In the genomic region with DNA sequence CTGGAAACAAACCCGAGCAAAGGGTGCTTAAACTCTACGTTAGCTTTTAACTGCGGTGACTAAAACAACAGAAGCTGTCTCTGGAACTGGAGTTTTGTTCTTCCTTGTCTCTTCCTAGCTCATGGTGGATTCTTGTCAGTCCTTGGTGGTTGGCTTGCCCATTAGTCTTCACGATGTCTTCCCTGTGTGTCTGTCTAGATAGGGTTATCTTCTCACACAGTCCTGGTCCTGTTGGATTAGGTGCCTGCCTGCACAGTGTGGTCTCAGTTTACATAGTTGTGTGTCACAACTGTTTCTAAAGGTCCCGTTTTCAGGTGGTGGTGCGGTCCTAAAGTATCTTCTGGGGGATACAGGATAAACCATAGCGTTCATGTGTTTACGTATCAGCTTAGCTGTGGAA, we compare ENCODE assay signal across 20 mouse cellular contexts. TPM values are rescaled to one million over a fixed set of nuclear protein-coding genes. Genes with fewer than 3 reads are reported as not detected.
DNase-seq lines count a peak whose midpoint lies in the region; ATAC-seq and TF ChIP-seq lines count a peak whose summit lies in the region.
"Had no signal": no experiment of that assay in that cellular context is flagged by ENCODE, and none has a peak within 500 bp of the region (broad histone marks: within the 10 kb centered on the region; RNA-seq: fewer than 3 reads in every experiment).

No protein-coding gene starts in this region.

- H3K4me3 ChIP-seq in ES-Bruce4 (ENCODE audit: low read depth, low read length), result no peak overlapping the region
- H3K4me3 ChIP-seq in MEL (ENCODE audit: control insufficient read depth in 1 of 2, insufficient read depth in 1 of 2, low read depth in 2 of 2, low read length in 2 of 2), result no peak overlapping the region
- no peak overlapping the region for H3K4me3 ChIP-seq in liver, embryonic 13.5 days (replicated peaks)
- H3K4me3 ChIP-seq in limb, embryonic 10.5 days, result no peak overlapping the region
- H3K4me3 ChIP-seq: forebrain, embryonic 10.5 days; forebrain, embryonic 13.5 days; hindbrain, embryonic 12.5 days; hindbrain, embryonic 15.5 days had no signal

- no peak for TF ChIP-seq POLR2A in ES-Bruce4 (IDR thresholded peaks at IDR 0.05; ENCODE audit: insufficient read depth, low read length)
- TF ChIP-seq POLR2A in MEL (IDR thresholded peaks at IDR 0.05; ENCODE audit: control insufficient read depth in 1 of 2, insufficient read depth in 1 of 2, low read depth in 1 of 2, low read length in 2 of 2, poor library complexity in 1 of 2), result no peak; a peak in 1 of 4 replicates

- ATAC-seq in liver, embryonic 13.5 days (ENCODE audit: low read depth), result peak; percentile 73
- ATAC-seq: CD4-positive, CD25-positive, alpha-beta regulatory T cell, adult 4 months; forebrain, embryonic 13.5 days; forebrain, embryonic 16.5 days; Patski had no signal

- TF ChIP-seq EP300 in ES-Bruce4 (IDR thresholded peaks at IDR 0.05; ENCODE audit: insufficient read depth, low read depth, low read length) (no peak), MEL (IDR thresholded peaks at IDR 0.05; ENCODE audit: low read depth in 1 of 2, low read length in 2 of 2) (no peak)

- H3K9me3 ChIP-seq in ES-Bruce4 (replicated peaks; ENCODE audit: control insufficient read depth, insufficient read depth, low read length, poor library complexity, severe bottlenecking), result no peaks in the 10 kb centered on the region
- H3K9me3 ChIP-seq in MEL (replicated peaks; ENCODE audit: insufficient read depth, low read length), result no peaks in the 10 kb centered on the region
- no peaks in the 10 kb centered on the region for H3K9me3 ChIP-seq in liver, embryonic 13.5 days (replicated peaks)
- H3K9me3 ChIP-seq in limb, embryonic 10.5 days (replicated peaks), result no peaks in the 10 kb centered on the region
- H3K9me3 ChIP-seq: forebrain, embryonic 10.5 days; forebrain, embryonic 13.5 days; hindbrain, embryonic 12.5 days; hindbrain, embryonic 15.5 days had no signal

- H3K36me3 ChIP-seq in ES-Bruce4 (ENCODE audit: control insufficient read depth, insufficient read depth, low read length, poor library complexity, severe bottlenecking), result peaks cover 96% of the 10 kb centered on the region
- peaks cover 7 to 32% of the 10 kb centered on the region in 2 experiments for H3K36me3 ChIP-seq in MEL (ENCODE audit: control insufficient read depth in 1 of 2, insufficient read depth in 2 of 2, low read length in 2 of 2)
- peaks cover 95% of the 10 kb centered on the region for H3K36me3 ChIP-seq in liver, embryonic 13.5 days
- peaks cover 89% of the 10 kb centered on the region for H3K36me3 ChIP-seq in limb, embryonic 10.5 days

- H3K4me1 ChIP-seq in ES-Bruce4 (ENCODE audit: control insufficient read depth, insufficient read depth, low read length) (peaks cover 4% of the 10 kb centered on the region), MEL (ENCODE audit: control insufficient read depth in 1 of 2, insufficient read depth in 2 of 2, low read length in 2 of 2) (no peaks in the 10 kb centered on the region)
- H3K4me1 ChIP-seq in liver, embryonic 13.5 days (replicated peaks), result peaks cover 12% of the 10 kb centered on the region
- H3K4me1 ChIP-seq in limb, embryonic 10.5 days, result 0 out of 2 replicates have a peak, but pooled peaks cover 3% of the 10 kb centered on the region
- H3K4me1 ChIP-seq: forebrain, embryonic 13.5 days; hindbrain, embryonic 12.5 days; hindbrain, embryonic 15.5 days had no signal

- H3K4me2 ChIP-seq in liver, embryonic 13.5 days, result no peak overlapping the region
- H3K4me2 ChIP-seq: forebrain, embryonic 13.5 days; heart, embryonic 11.5 days; hindbrain, embryonic 12.5 days; hindbrain, embryonic 15.5 days had no signal

- 73% methylated on average over 8 of the region's 8 CpGs for WGBS in liver, embryonic 13.5 days (ENCODE audit: insufficient replicate concordance)
- WGBS in limb, embryonic 10.5 days, result 96% methylated on average over 8 of the region's 8 CpGs

- H3K27ac ChIP-seq in ES-Bruce4 (ENCODE audit: insufficient read depth, low read length) (0 out of 2 replicates have a peak overlapping the region, but pooled peaks have one; percentile 3), MEL (ENCODE audit: control insufficient read depth, low read depth, low read length) (no peak overlapping the region)
- no peak overlapping the region for H3K27ac ChIP-seq in liver, embryonic 13.5 days
- no peak overlapping the region for H3K27ac ChIP-seq in limb, embryonic 10.5 days
- H3K27ac ChIP-seq: forebrain, embryonic 10.5 days; forebrain, embryonic 13.5 days; hindbrain, embryonic 12.5 days; hindbrain, embryonic 15.5 days had no signal

- TF ChIP-seq RAD21 in MEL (IDR thresholded peaks at IDR 0.05; ENCODE audit: low read depth, low read length), result no peak

- H3K27me3 ChIP-seq in ES-Bruce4 (ENCODE audit: control insufficient read depth, insufficient read depth, low read length, poor library complexity, severe bottlenecking) (no peaks in the 10 kb centered on the region), MEL (ENCODE audit: control insufficient read depth in 1 of 2, insufficient read depth in 2 of 2, low read length in 2 of 2) (no peaks in the 10 kb centered on the region)
- H3K27me3 ChIP-seq in liver, embryonic 13.5 days, result no peaks in the 10 kb centered on the region
- no peaks in the 10 kb centered on the region for H3K27me3 ChIP-seq in limb, embryonic 10.5 days (ENCODE audit: low read depth, poor library complexity, severe bottlenecking)
- H3K27me3 ChIP-seq: forebrain, embryonic 13.5 days; hindbrain, embryonic 12.5 days; hindbrain, embryonic 15.5 days; Patski had no signal

- no peak overlapping the region for H3K9ac ChIP-seq in ES-Bruce4 (ENCODE audit: low read depth, poor library complexity, severe bottlenecking)
- no peak overlapping the region for H3K9ac ChIP-seq in MEL (ENCODE audit: control insufficient read depth, low read depth, low read length, poor library complexity, severe bottlenecking)
- H3K9ac ChIP-seq in liver, embryonic 13.5 days, result no peak overlapping the region
- H3K9ac ChIP-seq: forebrain, embryonic 13.5 days; hindbrain, embryonic 12.5 days; hindbrain, embryonic 15.5 days had no signal

- no peak for DNase-seq in MEL (ENCODE audit: low read depth, low spot score)
- no peak for DNase-seq in liver, embryonic 13.5 days
- no peak for DNase-seq in kidney, postnatal 14 days
- no peak for DNase-seq in limb, embryonic 10.5 days (ENCODE audit: low spot score)
- no peak for DNase-seq in layer of hippocampus, postnatal 36 days
- DNase-seq: adrenal gland, postnatal 10 days; adrenal gland, postnatal 36 days; cerebellum, adult 18-20 months; cerebellum, adult 9-10 months; cerebellum, postnatal 14 days; gastrocnemius, postnatal 14 days had no signal

- peaks cover 34% of the 10 kb centered on the region for H3K79me2 ChIP-seq in MEL (ENCODE audit: control insufficient read depth, insufficient read depth, low read length, poor library complexity)

- TF ChIP-seq CTCF in ES-Bruce4 (IDR thresholded peaks at IDR 0.05; ENCODE audit: low read depth, low read length) (no peak), MEL (IDR thresholded peaks at IDR 0.05 in 2 of 3, conservative IDR thresholded peaks at IDR 0.05 in 1 of 3; ENCODE audit: control insufficient read depth in 1 of 3, insufficient read depth in 1 of 3, low read depth in 2 of 3, low read length in 3 of 3, poor library complexity in 1 of 3, severe bottlenecking in 1 of 3) (no peak)

TF ChIP-seq in MEL, 35 proteins besides CTCF, POLR2A, EP300 and RAD21:
- TF ChIP-seq TAL1 (IDR thresholded peaks at IDR 0.05; ENCODE audit: low read length) (peak; percentile 33), USF1 (IDR thresholded peaks at IDR 0.05; ENCODE audit: low read depth, low read length) (no peak), RCOR1 (IDR thresholded peaks at IDR 0.05; ENCODE audit: low read depth, low read length) (no peak), MEF2A (IDR thresholded peaks at IDR 0.05; ENCODE audit: extremely low read depth, insufficient replicate concordance, low read depth, low read length, poor library complexity, severe bottlenecking) (no peak), MAX (IDR thresholded peaks at IDR 0.05; ENCODE audit: low read length) (no peak)

RNA-seq across cellular contexts. Expression of gene Jade1, which starts 41.5 kb away (rescaled TPM):
- polyA plus RNA-seq in ES-Bruce4 (2011; ENCODE audit: insufficient read depth, insufficient read length, low read depth, missing spikeins), result 179 and 201 TPM in 2 replicates
- total RNA-seq in MEL (2012; rRNA removed), result 98.8 and 116 TPM in 2 replicates
- 100 to 1,000 TPM; 134 to 150 TPM for polyA plus RNA-seq in MEL (2012; ENCODE audit: insufficient read depth in 1 of 2, insufficient read length in 2 of 2, low read depth in 1 of 2, low replicate concordance in 2 of 2, missing spikeins in 1 of 2)
- polyA plus RNA-seq in liver, embryonic 13.5 days (2015; fragmentation: Nextera tagmentation; extraction: Ambion mirVana), result 11.3 and 12.7 TPM in 2 replicates
- 16.4 and 17.6 TPM in 2 replicates for polyA plus RNA-seq in limb, embryonic 10.5 days (2016; fragmentation: Nextera tagmentation; extraction: Ambion mirVana)
- 10 to 100 TPM; 26.5 to 29.1 TPM for total RNA-seq in layer of hippocampus, postnatal 36 days (2021)
